Mouse (Mus musculus): ENCODE results near the gene S100a11. TPM values are rescaled to one million over a fixed set of nuclear protein-coding genes. Genes with fewer than 3 reads are reported as not detected.

S100a11 gene
- polyA plus RNA-seq, 1 experiment: 0.24 TPM

GRCm38 (mm10) chr3:93554981-93555877, 34.9 kb downstream of the S100a11 start, which contains the start of gene S100a10:
TSS of gene S100a10 (plus strand) at chr3:93555080.
- peak within 1 kb of the TSS; percentile 59 for H3K4me3 ChIP-seq (replicated peaks)
- H3K36me3 ChIP-seq (ENCODE audit: control insufficient read depth): no peaks in the 10 kb centered on the region
- H3K27me3 ChIP-seq (ENCODE audit: control insufficient read depth): peaks cover 7% of the 10 kb centered on the region
- TF ChIP-seq TAL1 (IDR thresholded peaks at IDR 0.05; ENCODE audit: low read length) (no peak), GATA1 (IDR thresholded peaks at IDR 0.05; ENCODE audit: low read length) (no peak)
- no peaks in the 10 kb centered on the region for H3K9me3 ChIP-seq (ENCODE audit: control insufficient read depth, low read length)
- H3K4me1 ChIP-seq (ENCODE audit: control insufficient read depth): peaks cover 17% of the 10 kb centered on the region

- H3K9me3 ChIP-seq (ENCODE audit: control insufficient read depth, low read length): no peaks in the 10 kb centered on the region
- H3K4me1 ChIP-seq (ENCODE audit: control insufficient read depth): peaks cover 17% of the 10 kb centered on the region
- H3K27me3 ChIP-seq (ENCODE audit: control insufficient read depth): peaks cover 7% of the 10 kb centered on the region
- peak overlapping the region; percentile 59 for H3K4me3 ChIP-seq (replicated peaks)
- H3K36me3 ChIP-seq (ENCODE audit: control insufficient read depth): no peaks in the 10 kb centered on the region
- TF ChIP-seq GATA1 (IDR thresholded peaks at IDR 0.05; ENCODE audit: low read length): no peak
- TF ChIP-seq TAL1 (IDR thresholded peaks at IDR 0.05; ENCODE audit: low read length): no peak
These were observed 35.6 kb downstream of the S100a11 start for GRCm38 (mm10) chr3:93555878-93556254.

GRCm38 (mm10) chr3:93556599-93556998, 36.3 kb downstream of the S100a11 start:
- peaks cover 7% of the 10 kb centered on the region for H3K27me3 ChIP-seq (ENCODE audit: control insufficient read depth)
- TF ChIP-seq TAL1 (IDR thresholded peaks at IDR 0.05; ENCODE audit: low read length) (no peak), GATA1 (IDR thresholded peaks at IDR 0.05; ENCODE audit: low read length) (no peak)
- peaks cover 17% of the 10 kb centered on the region for H3K4me1 ChIP-seq (ENCODE audit: control insufficient read depth)
- H3K9me3 ChIP-seq (ENCODE audit: control insufficient read depth, low read length): no peaks in the 10 kb centered on the region
- H3K36me3 ChIP-seq (ENCODE audit: control insufficient read depth): no peaks in the 10 kb centered on the region
- no peak overlapping the region for H3K4me3 ChIP-seq (replicated peaks)

GRCm38 (mm10) chr3:93557471-93557870, 37.2 kb downstream of the S100a11 start:
- Histone ChIP-seq H3K27me3 (ENCODE audit: control insufficient read depth) (peaks cover 7% of the 10 kb centered on the region), H3K4me3 (replicated peaks) (no peak overlapping the region), H3K4me1 (ENCODE audit: control insufficient read depth) (peaks cover 17% of the 10 kb centered on the region), H3K36me3 (ENCODE audit: control insufficient read depth) (no peaks in the 10 kb centered on the region), H3K9me3 (ENCODE audit: control insufficient read depth, low read length) (no peaks in the 10 kb centered on the region)
- TF ChIP-seq TAL1 (IDR thresholded peaks at IDR 0.05; ENCODE audit: low read length) (no peak), GATA1 (IDR thresholded peaks at IDR 0.05; ENCODE audit: low read length) (no peak)

GRCm38 (mm10) chr3:93559961-93560360, 39.7 kb downstream of the S100a11 start:
- no peaks in the 10 kb centered on the region for H3K9me3 ChIP-seq (ENCODE audit: control insufficient read depth, low read length)
- no peak overlapping the region for H3K4me3 ChIP-seq (replicated peaks)
- TF ChIP-seq TAL1 (IDR thresholded peaks at IDR 0.05; ENCODE audit: low read length) (no peak), GATA1 (IDR thresholded peaks at IDR 0.05; ENCODE audit: low read length) (no peak)
- H3K36me3 ChIP-seq (ENCODE audit: control insufficient read depth): no peaks in the 10 kb centered on the region
- H3K4me1 ChIP-seq (ENCODE audit: control insufficient read depth): peaks cover 12% of the 10 kb centered on the region
- peaks cover 7% of the 10 kb centered on the region for H3K27me3 ChIP-seq (ENCODE audit: control insufficient read depth)

- Histone ChIP-seq H3K4me3 (replicated peaks) (no peak overlapping the region), H3K9me3 (ENCODE audit: control insufficient read depth, low read length) (no peaks in the 10 kb centered on the region), H3K4me1 (ENCODE audit: control insufficient read depth) (no peaks in the 10 kb centered on the region), H3K27me3 (ENCODE audit: control insufficient read depth) (no peaks in the 10 kb centered on the region), H3K36me3 (ENCODE audit: control insufficient read depth) (no peaks in the 10 kb centered on the region)
- no peak for TF ChIP-seq TAL1 (IDR thresholded peaks at IDR 0.05; ENCODE audit: low read length)
- TF ChIP-seq GATA1 (IDR thresholded peaks at IDR 0.05; ENCODE audit: low read length): no peak
These were observed 42.1 kb downstream of the S100a11 start for GRCm38 (mm10) chr3:93562372-93562771.

- H3K4me1 ChIP-seq (ENCODE audit: control insufficient read depth): no peaks in the 10 kb centered on the region
- no peaks in the 10 kb centered on the region for H3K36me3 ChIP-seq (ENCODE audit: control insufficient read depth)
- no peaks in the 10 kb centered on the region for H3K9me3 ChIP-seq (ENCODE audit: control insufficient read depth, low read length)
- H3K4me3 ChIP-seq (replicated peaks): no peak overlapping the region
- H3K27me3 ChIP-seq (ENCODE audit: control insufficient read depth): no peaks in the 10 kb centered on the region
- TF ChIP-seq TAL1 (IDR thresholded peaks at IDR 0.05; ENCODE audit: low read length) (no peak), GATA1 (IDR thresholded peaks at IDR 0.05; ENCODE audit: low read length) (no peak)
These were observed 42.9 kb downstream of the S100a11 start for GRCm38 (mm10) chr3:93563216-93563615.

- no peaks in the 10 kb centered on the region for H3K4me1 ChIP-seq (ENCODE audit: control insufficient read depth)
- no peak for TF ChIP-seq TAL1 (IDR thresholded peaks at IDR 0.05; ENCODE audit: low read length)
- no peak for TF ChIP-seq GATA1 (IDR thresholded peaks at IDR 0.05; ENCODE audit: low read length)
- H3K4me3 ChIP-seq (replicated peaks): no peak overlapping the region
- no peaks in the 10 kb centered on the region for H3K9me3 ChIP-seq (ENCODE audit: control insufficient read depth, low read length)
- H3K36me3 ChIP-seq (ENCODE audit: control insufficient read depth): no peaks in the 10 kb centered on the region
- H3K27me3 ChIP-seq (ENCODE audit: control insufficient read depth): no peaks in the 10 kb centered on the region
These were observed 46.6 kb downstream of the S100a11 start for GRCm38 (mm10) chr3:93566892-93567291.

- Histone ChIP-seq H3K9me3 (ENCODE audit: control insufficient read depth, low read length) (no peaks in the 10 kb centered on the region), H3K27me3 (ENCODE audit: control insufficient read depth) (no peaks in the 10 kb centered on the region), H3K4me1 (ENCODE audit: control insufficient read depth) (no peaks in the 10 kb centered on the region), H3K36me3 (ENCODE audit: control insufficient read depth) (no peaks in the 10 kb centered on the region), H3K4me3 (replicated peaks) (no peak overlapping the region)
- TF ChIP-seq GATA1 (IDR thresholded peaks at IDR 0.05; ENCODE audit: low read length) (no peak), TAL1 (IDR thresholded peaks at IDR 0.05; ENCODE audit: low read length) (no peak)
These were observed 47.4 kb downstream of the S100a11 start for GRCm38 (mm10) chr3:93567721-93568120.

Measured in erythroblast, embryonic 14.5 days (primary cell).